Mouse (Mus musculus): ENCODE measurements around the gene Swi5. TPM values are rescaled to one million over a fixed set of nuclear protein-coding genes. Genes with fewer than 3 reads are reported as not detected.

Swi5 gene
- polyA plus RNA-seq, 1 experiment from 2014 or later, result 372 TPM

- Histone ChIP-seq H3K9ac (ENCODE audit: low read length) (no peak overlapping the region), H3K27me3 (ENCODE audit: control insufficient read depth, insufficient read depth, low read length) (no peaks in the 10 kb centered on the region), H3K4me3 (replicated peaks; ENCODE audit: low read length) (no peak overlapping the region), H3K4me1 (ENCODE audit: control insufficient read depth, insufficient read depth, low read length) (peaks cover 59% of the 10 kb centered on the region), H3K36me3 (ENCODE audit: control insufficient read depth, insufficient read depth, low read length) (no peaks in the 10 kb centered on the region), H3K9me3 (replicated peaks; ENCODE audit: control insufficient read depth, low read length) (no peaks in the 10 kb centered on the region), H3K4me2 (ENCODE audit: low read depth, low read length) (no peak overlapping the region), H3K27ac (ENCODE audit: low read length) (peak overlapping the region; percentile 98; the same call in 1 of the 2 replicates)
- WGBS, result 90% methylated on average over 14 of the region's 14 CpGs
- ATAC-seq (ENCODE audit: insufficient read depth, low FRiP score), result no peak
These were observed 27.0 kb upstream of the Swi5 start for GRCm38 (mm10) chr2:32314831-32315230.

GRCm38 (mm10) chr2:32312318-32312964, 24.6 kb upstream of the Swi5 start:
- 2% methylated on average over 52 of the region's 56 CpGs for WGBS
- peak; percentile 86 for ATAC-seq (ENCODE audit: insufficient read depth, low FRiP score)
- Histone ChIP-seq H3K4me3 (replicated peaks; ENCODE audit: low read length) (peak overlapping the region; percentile 72), H3K9ac (ENCODE audit: low read length) (peak overlapping the region; percentile 87), H3K4me2 (ENCODE audit: low read depth, low read length) (peak overlapping the region; percentile 100), H3K27ac (ENCODE audit: low read length) (peak overlapping the region; percentile 46; the same call in 1 of the 2 replicates), H3K9me3 (replicated peaks; ENCODE audit: control insufficient read depth, low read length) (no peaks in the 10 kb centered on the region), H3K27me3 (ENCODE audit: control insufficient read depth, insufficient read depth, low read length) (no peaks in the 10 kb centered on the region), H3K36me3 (ENCODE audit: control insufficient read depth, insufficient read depth, low read length) (0 out of 2 replicates have a peak, but pooled peaks cover 6% of the 10 kb centered on the region), H3K4me1 (ENCODE audit: control insufficient read depth, insufficient read depth, low read length) (peaks cover 48% of the 10 kb centered on the region)

GRCm38 (mm10) chr2:32311443-32312317, 23.8 kb upstream of the Swi5 start:
- ATAC-seq (ENCODE audit: insufficient read depth, low FRiP score), result no peak
- Histone ChIP-seq H3K4me3 (replicated peaks; ENCODE audit: low read length) (peak overlapping the region; percentile 72), H3K9me3 (replicated peaks; ENCODE audit: control insufficient read depth, low read length) (no peaks in the 10 kb centered on the region), H3K4me2 (ENCODE audit: low read depth, low read length) (peak overlapping the region; percentile 100), H3K36me3 (ENCODE audit: control insufficient read depth, insufficient read depth, low read length) (0 out of 2 replicates have a peak, but pooled peaks cover 7% of the 10 kb centered on the region), H3K4me1 (ENCODE audit: control insufficient read depth, insufficient read depth, low read length) (peaks cover 40% of the 10 kb centered on the region), H3K9ac (ENCODE audit: low read length) (peak overlapping the region; percentile 87), H3K27me3 (ENCODE audit: control insufficient read depth, insufficient read depth, low read length) (no peaks in the 10 kb centered on the region), H3K27ac (ENCODE audit: low read length) (peak overlapping the region; percentile 46; the same call in 1 of the 2 replicates)
- 10% methylated on average over 42 of the region's 42 CpGs for WGBS

DNA sequence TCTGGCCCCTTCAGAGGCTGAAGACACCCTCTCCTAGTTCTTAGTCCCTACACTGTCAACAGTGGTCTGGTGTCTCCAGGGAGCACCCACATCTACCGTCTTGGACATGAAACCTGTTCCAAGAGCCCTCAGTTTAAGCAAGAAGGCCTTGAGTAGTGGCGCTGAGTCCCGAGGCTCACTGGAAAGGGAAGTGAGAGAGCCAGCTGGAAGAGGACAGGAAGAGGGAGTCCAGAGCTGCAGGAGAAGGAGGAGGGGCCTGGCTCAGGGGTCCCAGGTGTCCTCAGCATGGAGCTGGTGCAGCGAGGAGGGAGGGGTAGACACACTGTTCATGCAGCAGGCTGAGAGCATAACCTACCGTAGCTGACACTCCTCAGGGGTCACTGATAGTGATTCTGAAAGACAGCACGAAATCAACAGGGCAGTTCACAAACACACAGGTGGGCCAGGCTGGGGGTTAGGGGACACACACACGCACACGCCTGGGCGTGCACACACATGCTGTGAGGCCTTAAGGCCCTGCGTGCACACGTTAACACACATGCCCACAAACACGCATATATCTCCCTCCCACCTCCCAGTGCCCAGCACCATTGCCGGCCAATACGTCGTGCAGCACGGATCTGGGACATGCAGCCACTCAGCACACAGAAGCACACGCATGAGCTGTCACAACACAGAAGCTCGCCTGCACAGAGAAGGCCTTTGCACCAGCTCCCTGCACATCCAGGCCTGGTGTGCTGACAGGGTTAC, 22.4 kb upstream of the Swi5 start:
- Histone ChIP-seq H3K9me3 (replicated peaks; ENCODE audit: control insufficient read depth, low read length) (no peaks in the 10 kb centered on the region), H3K4me3 (replicated peaks; ENCODE audit: low read length) (no peak overlapping the region), H3K4me2 (ENCODE audit: low read depth, low read length) (peak overlapping the region; percentile 100; the same call in 1 of the 2 replicates), H3K9ac (ENCODE audit: low read length) (no peak overlapping the region), H3K4me1 (ENCODE audit: control insufficient read depth, insufficient read depth, low read length) (peaks cover 26% of the 10 kb centered on the region), H3K27ac (ENCODE audit: low read length) (no peak overlapping the region), H3K36me3 (ENCODE audit: control insufficient read depth, insufficient read depth, low read length) (peaks cover 20% of the 10 kb centered on the region; the same call in 1 of the 2 replicates), H3K27me3 (ENCODE audit: control insufficient read depth, insufficient read depth, low read length) (no peaks in the 10 kb centered on the region)
- no peak for ATAC-seq (ENCODE audit: insufficient read depth, low FRiP score)
- WGBS, result 80% methylated on average over 18 of the region's 18 CpGs

DNA sequence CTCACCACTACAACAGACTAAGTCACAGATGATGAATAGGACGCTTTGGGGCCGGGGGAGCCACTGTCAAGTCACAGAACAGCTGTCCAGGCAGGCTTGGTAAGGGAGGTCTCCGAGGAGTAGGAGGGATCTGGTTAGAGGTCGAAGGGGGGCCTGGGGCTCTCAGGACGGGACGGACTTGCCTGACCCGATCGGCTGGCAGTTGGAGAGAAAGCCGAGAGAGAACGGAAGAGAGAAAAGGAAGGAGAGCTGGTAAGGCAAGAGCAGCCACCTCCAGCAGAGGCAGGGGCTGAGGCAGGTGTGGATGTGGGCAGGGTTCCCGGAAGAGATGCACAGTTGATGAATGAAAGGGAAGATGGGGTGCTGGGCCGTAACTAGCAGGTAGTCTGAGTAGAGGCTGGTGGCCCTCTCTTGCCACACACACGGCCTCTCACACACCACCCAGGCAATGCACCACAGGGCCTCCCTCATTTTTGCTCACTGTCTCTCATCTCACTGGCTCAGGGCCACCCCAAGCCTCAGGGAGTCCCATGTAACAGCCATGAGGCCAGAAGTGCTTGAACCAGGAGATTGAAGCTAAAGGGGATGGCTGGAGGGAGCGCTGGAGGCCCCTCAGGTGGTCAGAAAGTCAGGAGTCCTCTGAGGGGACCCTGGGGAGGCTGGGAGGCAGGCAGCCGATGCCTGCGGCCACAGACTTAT, 21.1 kb upstream of the Swi5 start:
- no peak overlapping the region for H3K4me3 ChIP-seq (replicated peaks; ENCODE audit: low read length)
- H3K9me3 ChIP-seq (replicated peaks; ENCODE audit: control insufficient read depth, low read length), result no peaks in the 10 kb centered on the region
- no peak overlapping the region for H3K9ac ChIP-seq (ENCODE audit: low read length)
- no peaks in the 10 kb centered on the region for H3K27me3 ChIP-seq (ENCODE audit: control insufficient read depth, insufficient read depth, low read length)
- no peak for ATAC-seq (ENCODE audit: insufficient read depth, low FRiP score)
- H3K4me2 ChIP-seq (ENCODE audit: low read depth, low read length), result no peak overlapping the region
- 86% methylated on average over 16 of the region's 16 CpGs for WGBS
- no peak overlapping the region for H3K27ac ChIP-seq (ENCODE audit: low read length)
- H3K36me3 ChIP-seq (ENCODE audit: control insufficient read depth, insufficient read depth, low read length), result peaks cover 30% of the 10 kb centered on the region; the same call in 1 of the 2 replicates
- H3K4me1 ChIP-seq (ENCODE audit: control insufficient read depth, insufficient read depth, low read length), result peaks cover 21% of the 10 kb centered on the region

DNA sequence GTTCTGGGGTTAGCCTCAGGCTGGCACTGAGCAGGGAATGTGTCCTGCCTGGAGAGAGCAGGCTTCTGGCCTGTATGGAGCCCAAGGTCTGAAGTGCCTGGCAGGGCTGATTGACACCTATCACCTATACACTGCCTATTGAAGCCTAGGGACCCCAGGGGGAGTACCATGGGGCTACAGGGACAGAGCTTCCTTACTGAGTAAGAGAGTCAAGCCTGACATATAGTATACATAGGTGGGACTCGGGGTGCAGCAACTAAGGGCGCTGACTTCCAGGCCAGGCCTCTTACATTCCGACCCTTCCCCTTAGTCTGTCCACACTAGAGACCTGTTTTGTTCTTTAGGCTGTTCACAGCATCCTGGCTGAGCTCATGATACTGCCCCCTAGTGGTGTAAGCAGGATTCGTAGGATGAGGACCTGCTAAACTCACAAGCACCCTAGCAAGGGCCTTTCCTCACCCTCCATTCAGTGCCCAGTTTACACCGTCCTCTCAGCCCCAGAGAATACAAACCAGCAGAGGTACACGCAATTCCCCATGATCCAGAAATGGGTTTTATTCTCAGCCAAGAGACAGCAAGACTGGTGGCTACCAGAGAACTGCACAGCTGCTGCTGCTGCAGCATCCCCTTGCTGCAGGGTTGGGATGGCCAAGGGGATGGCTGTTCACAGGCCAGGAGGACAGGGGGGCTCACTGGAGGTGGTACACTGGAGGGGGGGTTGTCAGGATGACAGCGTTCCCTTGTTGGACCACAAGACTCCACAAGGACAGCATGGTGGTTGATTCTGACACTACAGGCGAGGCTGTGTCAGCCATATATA, 20.3 kb upstream of the Swi5 start:
- H3K4me1 ChIP-seq (ENCODE audit: control insufficient read depth, insufficient read depth, low read length), result peaks cover 21% of the 10 kb centered on the region
- no peak overlapping the region for H3K9ac ChIP-seq (ENCODE audit: low read length)
- ATAC-seq (ENCODE audit: insufficient read depth, low FRiP score), result no peak
- no peak overlapping the region for H3K4me3 ChIP-seq (replicated peaks; ENCODE audit: low read length)
- peaks cover 30% of the 10 kb centered on the region; the same call in 1 of the 2 replicates for H3K36me3 ChIP-seq (ENCODE audit: control insufficient read depth, insufficient read depth, low read length)
- no peaks in the 10 kb centered on the region for H3K9me3 ChIP-seq (replicated peaks; ENCODE audit: control insufficient read depth, low read length)
- H3K27ac ChIP-seq (ENCODE audit: low read length), result no peak overlapping the region
- WGBS, result 57% methylated on average over 8 of the region's 8 CpGs
- H3K4me2 ChIP-seq (ENCODE audit: low read depth, low read length), result no peak overlapping the region
- no peaks in the 10 kb centered on the region for H3K27me3 ChIP-seq (ENCODE audit: control insufficient read depth, insufficient read depth, low read length)

GRCm38 (mm10) chr2:32307247-32307798, 19.4 kb upstream of the Swi5 start:
- no peaks in the 10 kb centered on the region for H3K27me3 ChIP-seq (ENCODE audit: control insufficient read depth, insufficient read depth, low read length)
- no peaks in the 10 kb centered on the region for H3K9me3 ChIP-seq (replicated peaks; ENCODE audit: control insufficient read depth, low read length)
- 90% methylated on average over 6 of the region's 6 CpGs for WGBS
- no peak overlapping the region for H3K9ac ChIP-seq (ENCODE audit: low read length)
- peaks cover 21% of the 10 kb centered on the region for H3K4me1 ChIP-seq (ENCODE audit: control insufficient read depth, insufficient read depth, low read length)
- no peak overlapping the region for H3K4me3 ChIP-seq (replicated peaks; ENCODE audit: low read length)
- ATAC-seq (ENCODE audit: insufficient read depth, low FRiP score), result no peak
- H3K4me2 ChIP-seq (ENCODE audit: low read depth, low read length), result no peak overlapping the region
- H3K27ac ChIP-seq (ENCODE audit: low read length), result no peak overlapping the region
- peaks cover 30% of the 10 kb centered on the region; the same call in 1 of the 2 replicates for H3K36me3 ChIP-seq (ENCODE audit: control insufficient read depth, insufficient read depth, low read length)

DNA sequence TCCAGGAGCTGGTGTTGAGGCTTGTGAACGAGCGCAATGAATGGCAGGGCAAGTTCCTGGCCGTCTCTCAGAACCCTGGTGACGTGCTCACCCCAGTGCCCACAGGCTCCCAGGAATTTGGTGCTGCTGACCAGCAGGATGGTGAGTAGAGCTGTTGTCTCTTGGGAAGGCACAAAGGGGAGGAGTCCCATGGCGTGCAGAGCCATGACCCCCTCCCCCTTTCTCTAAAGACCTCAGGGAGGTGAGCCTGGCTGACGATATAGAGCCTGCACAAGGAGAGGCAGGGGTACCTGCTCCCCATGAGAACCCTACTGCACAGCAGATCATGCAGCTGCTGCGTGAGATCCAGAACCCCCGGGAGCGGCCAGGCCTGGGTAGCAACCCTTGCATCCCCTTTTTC, 18.3 kb upstream of the Swi5 start:
- H3K27ac ChIP-seq (ENCODE audit: low read length), result no peak overlapping the region
- H3K9ac ChIP-seq (ENCODE audit: low read length), result no peak overlapping the region
- ATAC-seq (ENCODE audit: insufficient read depth, low FRiP score), result no peak
- no peak overlapping the region for H3K4me2 ChIP-seq (ENCODE audit: low read depth, low read length)
- peaks cover 11% of the 10 kb centered on the region for H3K4me1 ChIP-seq (ENCODE audit: control insufficient read depth, insufficient read depth, low read length)
- no peaks in the 10 kb centered on the region for H3K9me3 ChIP-seq (replicated peaks; ENCODE audit: control insufficient read depth, low read length)
- H3K36me3 ChIP-seq (ENCODE audit: control insufficient read depth, insufficient read depth, low read length), result peaks cover 30% of the 10 kb centered on the region; the same call in 1 of the 2 replicates
- no peaks in the 10 kb centered on the region for H3K27me3 ChIP-seq (ENCODE audit: control insufficient read depth, insufficient read depth, low read length)
- no peak overlapping the region for H3K4me3 ChIP-seq (replicated peaks; ENCODE audit: low read length)
- WGBS, result 81% methylated on average over 9 of the region's 9 CpGs

All from stomach, embryonic 16.5 days (tissue).